Mouse (Mus musculus) embryonic facial prominence, embryonic 12.5 days (tissue): ENCODE results near the gene Tecr. TPM values are rescaled to one million over a fixed set of nuclear protein-coding genes. Genes with fewer than 3 reads are reported as not detected.
"Not testable (repeated sequence)": the region's sequence is repeated elsewhere in the genome, so short reads cannot be mapped to it uniquely, and the experiment has no call there.

Experiments
- ATAC-seq: fragments of 200-750 bp; cut with Nextera tagmentation; 2 replicates; pipeline ENCODE4 v1.8.0; 2017; ENCODE audit not compliant: insufficient number of reproducible peaks, insufficient read depth, low FRiP score, low TSS enrichment
- H3K27ac ChIP-seq: fragments of 300-500 bp; sonication (generic); 2 replicates; pipeline ENCODE4 v1.5.1; 2016; ENCODE audit warnings: mild to moderate bottlenecking
- H3K27me3 ChIP-seq: fragments of 300-500 bp; sonication (generic); 2 replicates; pipeline ENCODE4 v1.6.1; 2016; ENCODE audit warnings: mild to moderate bottlenecking, moderate library complexity
- H3K36me3 ChIP-seq: fragments of 300-500 bp; sonication (generic); 2 replicates; pipeline ENCODE4 v1.6.1; 2016; ENCODE audit warnings: mild to moderate bottlenecking
- H3K4me1 ChIP-seq: fragments of 300-500 bp; sonication (generic); 2 replicates; pipeline ENCODE4 v1.6.1; 2016
- H3K4me2 ChIP-seq: fragments of 300-500 bp; sonication (generic); replicated peaks from 2 replicates; pipeline ENCODE4 v1.6.1; 2016; ENCODE audit warnings: mild to moderate bottlenecking, moderate library complexity
- H3K4me3 ChIP-seq: fragments of 300-500 bp; sonication (generic); 2 replicates; pipeline ENCODE4 v1.5.1; 2016; ENCODE audit warnings: mild to moderate bottlenecking
- H3K9ac ChIP-seq: fragments of 300-500 bp; sonication (generic); 2 replicates; pipeline ENCODE4 v1.6.1; 2016; ENCODE audit warnings: mild to moderate bottlenecking, moderate library complexity
- H3K9me3 ChIP-seq: fragments of 300-500 bp; sonication (generic); 2 replicates; pipeline ENCODE4 v1.6.1; 2016; ENCODE audit warnings: mild to moderate bottlenecking, moderate library complexity
- WGBS: fragments of 180-500 bp; shearing (Covaris S2); methylation state at CpG from one replicate; pipeline ENCODE4 v1.1.7; 2016; 5-methylcytosine and 5-hydroxymethylcytosine counted together
- polyA plus RNA-seq: library from polyadenylated mRNA; unstranded; fragments of >200 nt; fragmentation: Nextera tagmentation; extraction: Ambion mirVana; gene quantifications from 2 replicates; pipeline ENCODE4 v1.2.1, GENCODE M21; 2016

Tecr gene
- polyA plus RNA-seq, 1 experiment from 2014 or later = 588 TPM

DNA sequence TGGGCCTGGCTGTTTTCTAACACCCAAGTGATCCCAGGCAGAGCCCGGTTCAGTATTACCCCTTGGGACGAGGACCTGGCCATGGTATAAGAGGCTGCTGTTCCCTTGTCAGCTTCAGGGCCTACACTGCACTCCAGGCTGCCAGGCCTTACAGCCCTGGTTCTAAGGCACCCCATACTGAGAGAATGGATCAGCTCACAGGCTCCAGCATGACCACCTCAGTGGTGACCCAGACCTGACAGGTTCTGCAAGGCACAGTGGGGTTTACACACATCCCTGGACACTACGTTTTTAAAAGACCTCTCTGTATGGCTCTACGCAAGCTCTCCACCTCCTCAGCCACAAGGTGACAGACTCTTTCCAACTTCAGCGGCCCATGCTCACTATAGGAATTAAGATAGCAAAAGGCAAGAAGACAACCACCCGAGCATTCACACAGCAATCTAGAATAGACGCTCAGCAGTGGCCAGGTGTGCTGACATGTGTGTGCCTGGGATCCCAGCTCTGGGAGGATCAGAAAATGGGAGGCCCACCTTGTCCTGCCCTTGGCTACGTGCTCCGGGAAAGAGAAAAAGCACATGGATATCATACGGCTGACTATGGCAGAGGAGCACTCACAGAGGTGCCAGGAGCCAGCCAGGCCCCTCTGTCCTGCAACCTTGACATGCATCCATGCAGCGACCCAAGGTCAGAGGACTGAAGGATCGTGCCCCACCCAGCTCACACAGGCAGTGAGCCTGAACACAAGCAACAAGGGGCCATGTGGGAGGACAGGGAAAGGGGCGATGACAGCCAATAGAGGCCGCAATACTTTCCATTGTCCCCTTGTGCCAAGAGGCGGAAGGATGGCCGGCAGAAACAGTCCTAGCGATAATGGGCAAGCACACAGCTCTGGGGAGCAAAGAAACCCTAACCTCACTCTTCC is 29.4 kb downstream of the Tecr start:
- Histone ChIP-seq H3K4me2 (no peak overlapping the region), H3K9ac (no peak overlapping the region), H3K36me3 (0 out of 2 replicates have a peak, but pooled peaks cover 7% of the 10 kb centered on the region), H3K27ac (no peak overlapping the region), H3K9me3 (no peaks in the 10 kb centered on the region), H3K4me1 (peaks cover 34% of the 10 kb centered on the region), H3K27me3 (no peaks in the 10 kb centered on the region), H3K4me3 (no peak overlapping the region)
- no peak for ATAC-seq
- WGBS = 74% methylated on average over 17 of the region's 17 CpGs

- whole genome bisulfite sequencing = 49% methylated on average over 9 of the region's 9 CpGs
- peaks cover 34% of the 10 kb centered on the region for H3K4me1 ChIP-seq
- H3K9ac ChIP-seq = no peak overlapping the region; the same call in 1 of the 2 replicates
- H3K27me3 ChIP-seq = no peaks in the 10 kb centered on the region
- H3K4me3 ChIP-seq = no peak overlapping the region
- no peaks in the 10 kb centered on the region for H3K9me3 ChIP-seq
- no peak overlapping the region for H3K4me2 ChIP-seq
- H3K36me3 ChIP-seq = peaks cover 17% of the 10 kb centered on the region; the same call in 1 of the 2 replicates
- no peak for ATAC-seq
- 0 out of 2 replicates have a peak overlapping the region, but pooled peaks have one; percentile 50 for H3K27ac ChIP-seq
These were observed 30.4 kb downstream of the Tecr start for GRCm38 (mm10) chr8:83577384-83577791.

- 50% methylated on average over 4 of the region's 4 CpGs for WGBS
- Histone ChIP-seq H3K36me3 (peaks cover 21% of the 10 kb centered on the region), H3K4me3 (no peak overlapping the region), H3K4me2 (no peak overlapping the region), H3K27me3 (no peaks in the 10 kb centered on the region), H3K9ac (no peak overlapping the region), H3K9me3 (no peaks in the 10 kb centered on the region), H3K4me1 (peaks cover 34% of the 10 kb centered on the region), H3K27ac (peak overlapping the region; percentile 50; the same call in 1 of the 2 replicates)
- no peak for ATAC-seq
These were observed 30.9 kb downstream of the Tecr start for GRCm38 (mm10) chr8:83576921-83577320.

DNA sequence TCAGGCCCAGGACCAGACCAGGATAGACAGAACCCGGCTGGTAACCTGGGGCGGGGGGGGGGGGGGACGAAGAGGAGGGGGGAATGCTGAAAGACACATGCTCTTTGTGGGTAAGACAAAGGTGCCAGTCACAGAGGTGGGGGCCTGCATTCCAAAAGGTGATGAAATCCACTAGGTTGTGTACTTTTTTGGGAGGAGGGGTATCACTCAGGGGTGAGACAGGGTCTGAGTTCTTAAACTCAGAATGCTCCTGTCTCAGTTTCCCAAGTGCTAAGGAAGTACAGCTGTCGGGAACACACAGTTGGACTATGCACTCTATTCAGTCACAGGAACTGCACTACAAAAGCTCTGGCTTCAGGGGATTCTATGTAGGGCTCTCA is 31.3 kb downstream of the Tecr start:
- Histone ChIP-seq H3K27me3 (no peaks in the 10 kb centered on the region), H3K9ac (no peak overlapping the region), H3K36me3 (peaks cover 25% of the 10 kb centered on the region), H3K27ac (peak overlapping the region; percentile 64; the same call in 1 of the 2 replicates), H3K4me2 (0 out of 2 replicates have a peak overlapping the region, but pooled peaks have one; percentile 2), H3K9me3 (no peaks in the 10 kb centered on the region), H3K4me1 (peaks cover 34% of the 10 kb centered on the region), H3K4me3 (no peak overlapping the region)
- ATAC-seq = no peak
- 17% methylated on average over 2 of the region's 4 CpGs for WGBS

DNA sequence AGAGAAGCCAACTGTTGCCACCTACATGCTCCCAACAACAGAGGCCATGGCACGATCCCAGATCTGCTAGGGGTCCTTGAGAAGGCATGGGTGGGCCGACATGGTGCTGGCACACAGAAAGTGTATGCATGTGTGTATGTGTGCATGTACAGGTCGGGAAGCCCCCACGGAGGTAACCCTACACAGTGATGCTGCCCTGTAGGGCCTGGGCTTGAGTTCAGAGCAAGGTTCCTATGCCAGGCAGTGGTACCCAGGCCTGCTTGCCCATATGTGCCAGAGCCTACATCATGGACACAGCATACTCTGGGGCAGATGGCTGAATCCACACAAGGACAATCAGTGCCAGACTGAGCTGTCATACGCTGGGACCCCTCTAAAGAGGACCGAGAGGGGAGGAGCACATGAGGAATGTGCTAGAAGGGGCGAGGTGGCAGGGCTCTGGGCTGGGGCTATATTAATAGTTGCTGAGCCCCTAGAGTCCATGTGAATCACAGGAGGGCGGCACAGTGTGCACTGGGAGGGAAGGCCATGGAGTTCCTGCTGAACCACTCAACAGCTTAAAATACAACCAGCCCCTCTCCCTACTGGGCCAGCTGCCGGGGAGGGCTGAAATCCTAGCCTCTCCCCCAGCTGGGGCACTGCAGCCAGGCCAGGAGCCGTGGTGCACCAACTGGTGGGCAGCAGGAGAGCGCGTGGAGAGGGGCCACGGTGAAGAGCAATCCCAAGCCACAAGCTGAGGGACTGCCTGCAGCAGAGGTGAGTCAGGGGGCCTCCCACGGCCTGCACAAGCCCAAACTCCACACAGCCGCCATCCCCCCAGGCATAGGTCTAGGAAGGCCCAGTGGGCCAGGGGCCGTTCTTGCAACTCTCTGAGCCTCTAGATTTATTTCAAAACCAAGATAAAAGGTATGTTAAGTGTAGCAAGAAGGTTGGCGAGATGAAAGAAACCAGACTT is 31.9 kb downstream of the Tecr start:
- ATAC-seq = no peak
- 65% methylated on average over 17 of the region's 17 CpGs for WGBS
- H3K27ac ChIP-seq = peak overlapping the region; percentile 64; the same call in 1 of the 2 replicates
- H3K9me3 ChIP-seq = no peaks in the 10 kb centered on the region
- no peak overlapping the region for H3K4me3 ChIP-seq
- peaks cover 34% of the 10 kb centered on the region for H3K4me1 ChIP-seq
- no peaks in the 10 kb centered on the region for H3K27me3 ChIP-seq
- peaks cover 30% of the 10 kb centered on the region for H3K36me3 ChIP-seq
- 0 out of 2 replicates have a peak overlapping the region, but pooled peaks have one; percentile 2 for H3K4me2 ChIP-seq
- H3K9ac ChIP-seq = peak overlapping the region; percentile 33

GRCm38 (mm10) chr8:83574631-83575315 is 33.0 kb downstream of the Tecr start:
- H3K27ac ChIP-seq = no peak overlapping the region
- no peaks in the 10 kb centered on the region for H3K9me3 ChIP-seq
- WGBS = 80% methylated on average over 15 of the region's 15 CpGs
- peaks cover 34% of the 10 kb centered on the region for H3K4me1 ChIP-seq
- peaks cover 38% of the 10 kb centered on the region for H3K36me3 ChIP-seq
- H3K4me2 ChIP-seq = no peak overlapping the region
- no peak overlapping the region for H3K4me3 ChIP-seq
- no peak for ATAC-seq
- H3K27me3 ChIP-seq = no peaks in the 10 kb centered on the region
- no peak overlapping the region for H3K9ac ChIP-seq

DNA sequence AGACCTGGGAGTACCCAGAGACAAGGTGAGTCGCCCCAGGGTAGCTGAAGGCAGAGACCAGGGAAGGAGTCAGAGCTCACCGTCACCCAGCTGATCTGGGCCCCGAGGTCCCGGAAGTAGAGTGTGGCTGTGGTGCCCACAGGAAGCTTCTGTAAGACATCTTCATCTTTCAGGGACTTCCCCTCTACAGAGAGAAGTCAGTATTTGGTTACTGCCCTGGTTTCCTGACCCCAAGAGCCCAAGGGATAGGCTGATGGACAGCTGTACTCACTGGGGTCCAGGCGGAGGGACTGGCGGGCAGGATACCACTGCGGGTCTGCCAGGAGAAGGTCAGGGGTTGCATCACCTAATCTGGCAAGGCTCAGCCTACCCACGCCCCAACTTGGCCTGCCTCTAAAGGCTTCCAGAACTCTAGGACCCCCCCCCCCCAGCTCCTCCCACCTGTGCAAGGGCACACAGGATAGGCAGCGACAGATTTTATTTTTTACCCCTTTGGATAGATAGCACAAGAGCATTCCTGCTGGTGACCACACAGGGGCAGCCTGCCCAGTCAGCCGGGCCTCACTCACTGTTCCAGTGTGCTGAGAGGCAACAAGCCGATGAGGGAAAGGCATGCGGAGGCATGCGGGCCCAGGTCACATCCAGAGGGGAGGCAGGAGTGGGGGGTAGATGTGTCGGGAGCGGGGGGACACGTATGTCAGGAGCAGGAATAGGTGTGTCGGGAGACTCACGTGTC is 34.5 kb downstream of the Tecr start:
- H3K27ac ChIP-seq = no peak overlapping the region
- no peaks in the 10 kb centered on the region for H3K27me3 ChIP-seq
- no peak overlapping the region for H3K4me2 ChIP-seq
- no peaks in the 10 kb centered on the region for H3K9me3 ChIP-seq
- H3K4me1 ChIP-seq = peaks cover 39% of the 10 kb centered on the region
- H3K9ac ChIP-seq = no peak overlapping the region
- H3K4me3 ChIP-seq = no peak overlapping the region
- ATAC-seq = no peak
- WGBS = 79% methylated on average over 17 of the region's 18 CpGs
- peaks cover 51% of the 10 kb centered on the region for H3K36me3 ChIP-seq

GRCm38 (mm10) chr8:83572246-83572812 is 35.4 kb downstream of the Tecr start:
- H3K36me3 ChIP-seq = peaks cover 51% of the 10 kb centered on the region
- H3K27me3 ChIP-seq = no peaks in the 10 kb centered on the region
- no peak for ATAC-seq
- no peak overlapping the region for H3K4me3 ChIP-seq
- WGBS = 92% methylated on average over 5 of the region's 5 CpGs
- no peak overlapping the region for H3K4me2 ChIP-seq
- peaks cover 44% of the 10 kb centered on the region for H3K4me1 ChIP-seq
- no peak overlapping the region for H3K27ac ChIP-seq
- H3K9ac ChIP-seq = no peak overlapping the region
- no peaks in the 10 kb centered on the region for H3K9me3 ChIP-seq

- no peak overlapping the region for H3K9ac ChIP-seq
These were observed 36.0 kb downstream of the Tecr start for GRCm38 (mm10) chr8:83571791-83572190.

DNA sequence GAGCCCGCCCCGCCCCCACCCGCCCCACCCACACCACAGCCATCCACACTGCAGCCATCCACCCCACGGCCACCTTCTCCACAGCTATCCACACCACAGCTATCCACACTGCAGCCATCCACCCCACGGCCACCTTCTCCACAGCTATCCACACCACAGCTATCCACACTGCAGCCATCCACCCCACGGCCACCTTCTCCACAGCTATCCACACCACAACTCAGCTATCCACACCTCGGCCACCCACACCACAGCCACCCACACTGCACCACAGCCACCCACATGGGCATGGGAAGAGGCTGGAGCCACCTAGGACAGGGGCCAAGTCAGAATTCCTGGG is 36.8 kb downstream of the Tecr start:
- not testable (repeated sequence) for H3K4me3 ChIP-seq, H3K27me3 ChIP-seq, H3K4me2 ChIP-seq, H3K9me3 ChIP-seq, H3K9ac ChIP-seq, ATAC-seq, H3K27ac ChIP-seq
- peaks cover 51% of the 10 kb centered on the region for H3K36me3 ChIP-seq
- H3K4me1 ChIP-seq = peaks cover 33% of the 10 kb centered on the region
- whole genome bisulfite sequencing = 95% methylated on average over 7 of the region's 7 CpGs

More at GRCm38 (mm10) chr8:83571791-83572190, 36.0 kb downstream of the Tecr start:
- 92% methylated on average over 10 of the region's 10 CpGs for WGBS
- ATAC-seq = no peak
- H3K4me1 ChIP-seq = peaks cover 41% of the 10 kb centered on the region
- H3K9me3 ChIP-seq = no peaks in the 10 kb centered on the region
- peaks cover 51% of the 10 kb centered on the region for H3K36me3 ChIP-seq
- no peak overlapping the region for H3K4me3 ChIP-seq
- H3K4me2 ChIP-seq = no peak overlapping the region
- H3K27me3 ChIP-seq = no peaks in the 10 kb centered on the region
- H3K27ac ChIP-seq = no peak overlapping the region
